Mouse (Mus musculus): ENCODE measurements at regions not wholly inside any gene's neighbourhood (a gene's known extent, or its start where the extent isn't known, plus 50 kb on each side); places are given as distances from the start of the nearest gene placed in this dataset.

- no peak for DNase-seq (ENCODE audit: low read depth, low spot score)
Observed at GRCm38 (mm10) chr5:47508689-47509301, 474.1 kb upstream of the Slit2 start.

GRCm38 (mm10) chr5:47522161-47522942 is 460.6 kb upstream of the Slit2 start:
- no peak for DNase-seq (ENCODE audit: low read depth, low spot score)

GRCm38 (mm10) chr5:47528671-47529070 is 454.3 kb upstream of the Slit2 start:
- DNase-seq (ENCODE audit: low read depth, low spot score): no peak

- DNase-seq (ENCODE audit: low read depth, low spot score): no peak
Observed at GRCm38 (mm10) chr5:47537532-47537931, 445.4 kb upstream of the Slit2 start.

- DNase-seq (ENCODE audit: low read depth, low spot score): no peak
Observed at GRCm38 (mm10) chr5:47542248-47542647, 440.7 kb upstream of the Slit2 start.

- no peak for DNase-seq (ENCODE audit: low read depth, low spot score)
Observed at GRCm38 (mm10) chr5:47556717-47557116, 426.2 kb upstream of the Slit2 start.

- DNase-seq (ENCODE audit: low read depth, low spot score): no peak
Observed at GRCm38 (mm10) chr5:47557152-47557800, 425.7 kb upstream of the Slit2 start.
